Mouse (Mus musculus) monocyte, adult 59 days (primary cell): ENCODE results near the gene Gm6592. TPM values are rescaled to one million over a fixed set of nuclear protein-coding genes. Genes with fewer than 3 reads are reported as not detected.

Source experiments
- total RNA-seq, 2 experiments: library from RNA; stranded (reverse); gene quantifications; one replicate each; pipeline ENCODE4 v1.2.4; 2023

Gm6592 gene
- not detected for total RNA-seq

GRCm38 (mm10) chrX:8843694-8844093 lies at the start of gene Gm6592:
TSS of gene Gm6592 (plus strand) at chrX:8843994.

GRCm38 (mm10) chrX:8803391-8803790 lies 40.4 kb upstream of the Gm6592 start, which contains the start of gene Ssxb5:
TSS of gene Ssxb5 (plus strand) at chrX:8803691.

GRCm38 (mm10) chrX:8873953-8874352 lies 30.2 kb downstream of the Gm6592 start, which contains the start of gene Gm5751:
TSS of gene Gm5751 (plus strand) at chrX:8874253.

GRCm38 (mm10) chrX:8892343-8893155 lies 48.8 kb downstream of the Gm6592 start, which contains the start of gene B630019K06Rik:
TSS of gene B630019K06Rik (plus strand) at chrX:8892382.

Other genes starting within 250 kb of the Gm6592 start
- gene Ssxb8, start 153.2 kb upstream of the Gm6592 start, total RNA-seq, result not detected
- gene Ssx9, start 95.6 kb upstream of the Gm6592 start, total RNA-seq, result not detected
- gene Ssxb5, start 40.3 kb upstream of the Gm6592 start, total RNA-seq, result not detected
- not detected for gene Gm5751, start 30.3 kb downstream of the Gm6592 start, total RNA-seq
- under 1 TPM; 0.27 to 0.60 TPM for gene B630019K06Rik, start 48.4 kb downstream of the Gm6592 start, total RNA-seq
- gene Fthl17b, start 119.0 kb downstream of the Gm6592 start, total RNA-seq, result not detected
- gene Fthl17c, start 132.6 kb downstream of the Gm6592 start, total RNA-seq, result not detected
- gene Fthl17d, start 142.8 kb downstream of the Gm6592 start, total RNA-seq, result not detected
- not detected for gene Fthl17e, start 189.5 kb downstream of the Gm6592 start, total RNA-seq
- gene Fthl17f, start 219.0 kb downstream of the Gm6592 start, total RNA-seq, result not detected